Mouse (Mus musculus) heart, postnatal 4 days (tissue): Measurements from ENCODE around the gene Prelid1. TPM values are rescaled to one million over a fixed set of nuclear protein-coding genes. Genes with fewer than 3 reads are reported as not detected.

Experiments
- total RNA-seq, 2 experiments: library from RNA; stranded (reverse); gene quantifications; 2 replicates each; pipeline ENCODE4 v1.2.3; 2021

The Prelid1 gene
- total RNA-seq, 2 experiments from 2014 or later = 157 to 172 TPM

Other genes starting within 250 kb of the Prelid1 start
- gene Uimc1, start 220.2 kb upstream of the Prelid1 start, total RNA-seq = 10 to 100 TPM; 28.9 to 30.9 TPM
- 10 to 100 TPM; 17.7 to 20.1 TPM for gene Zfp346, start 215.2 kb upstream of the Prelid1 start, total RNA-seq
- gene Gm17617, start 187.0 kb upstream of the Prelid1 start, total RNA-seq = not detected
- gene Fgfr4, start 167.9 kb upstream of the Prelid1 start, total RNA-seq = 1 to 10 TPM in 1 of 2 experiments, under 1 TPM in 1; 0.61 to 1.3 TPM
- gene Nsd1, start 110.7 kb upstream of the Prelid1 start, total RNA-seq = 100 to 1,000 TPM; 107 to 108 TPM
- 10 to 100 TPM; 39.5 to 39.9 TPM for gene Rab24, start 1.4 kb downstream of the Prelid1 start, total RNA-seq
- gene Mxd3, start 9.3 kb downstream of the Prelid1 start, total RNA-seq = 10 to 100 TPM; 18.3 to 20.6 TPM
- gene Lman2, start 42.3 kb downstream of the Prelid1 start, total RNA-seq = 10 to 100 TPM; 54.1 to 59.3 TPM
- gene Rgs14, start 49.2 kb downstream of the Prelid1 start, total RNA-seq = under 1 TPM in 1 of 2 experiments, not detected in 1; 0.70 TPM
- not detected for gene Slc34a1, start 77.7 kb downstream of the Prelid1 start, total RNA-seq
- not detected for gene Pfn3, start 94.7 kb downstream of the Prelid1 start, total RNA-seq
- not detected for gene F12, start 106.3 kb downstream of the Prelid1 start, total RNA-seq
- gene Grk6, start 124.6 kb downstream of the Prelid1 start, total RNA-seq = 10 to 100 TPM; 29.9 to 31.1 TPM
- 1 to 10 TPM; 2.1 to 2.3 TPM for gene Prr7, start 143.8 kb downstream of the Prelid1 start, total RNA-seq
- gene Dbn1, start 167.6 kb downstream of the Prelid1 start, total RNA-seq = 10 to 100 TPM; 64.5 to 66.8 TPM
- gene Pdlim7, start 193.2 kb downstream of the Prelid1 start, total RNA-seq = 100 to 1,000 TPM; 115 to 119 TPM
- gene Dok3, start 208.8 kb downstream of the Prelid1 start, total RNA-seq = 1 to 10 TPM; 1.0 to 1.1 TPM
- gene Ddx41, start 216.2 kb downstream of the Prelid1 start, total RNA-seq = 10 to 100 TPM; 16.9 to 18.5 TPM